Mouse (Mus musculus) midbrain, embryonic 10.5 days (tissue): Measurements from ENCODE around the gene Cul1. TPM values are rescaled to one million over a fixed set of nuclear protein-coding genes. Genes with fewer than 3 reads are reported as not detected.
"Not testable (repeated sequence)": the region's sequence is repeated elsewhere in the genome, so short reads cannot be mapped to it uniquely, and the experiment has no call there.

Source experiments
- DNase-seq: peaks from one replicate; pipeline ENCODE4 v3.0.0-alpha.2; 2017; ENCODE audit warnings: low spot score
- H3K27ac ChIP-seq: fragments of 300-500 bp; sonication (generic); replicated peaks from 2 replicates; pipeline ENCODE4 v1.5.1; 2016; ENCODE audit warnings: mild to moderate bottlenecking
- H3K27me3 ChIP-seq: fragments of 300-500 bp; sonication (generic); 2 replicates; pipeline ENCODE4 v1.6.1; 2016; ENCODE audit warnings: low read depth, mild to moderate bottlenecking; ENCODE audit not compliant: poor library complexity, severe bottlenecking
- H3K36me3 ChIP-seq: fragments of 300-500 bp; sonication (generic); 2 replicates; pipeline ENCODE4 v1.6.1; 2016; ENCODE audit warnings: mild to moderate bottlenecking, moderate library complexity
- H3K4me1 ChIP-seq: fragments of 300-500 bp; sonication (generic); 2 replicates; pipeline ENCODE4 v1.6.1; 2016
- H3K4me3 ChIP-seq: fragments of 300-500 bp; sonication (generic); 2 replicates; pipeline ENCODE4 v1.5.1; 2016; ENCODE audit warnings: mild to moderate bottlenecking, moderate library complexity
- H3K9me3 ChIP-seq: fragments of 300-500 bp; sonication (generic); replicated peaks from 2 replicates; pipeline ENCODE4 v1.6.1; 2016; ENCODE audit warnings: mild to moderate bottlenecking
- WGBS: fragments of 180-500 bp; shearing (Covaris S2); methylation state at CpG from one replicate; pipeline ENCODE4 v1.1.7; 2016; 5-methylcytosine and 5-hydroxymethylcytosine counted together
- polyA plus RNA-seq: library from polyadenylated mRNA; unstranded; fragments of >200 nt; fragmentation: Nextera tagmentation; extraction: Ambion mirVana; gene quantifications from 2 replicates; pipeline ENCODE4 v1.2.1, GENCODE M21; 2016

Gene Cul1
- 197 and 198 TPM in 2 replicates for polyA plus RNA-seq

- WGBS, result 40% methylated on average over 2 of the region's 2 CpGs
- Histone ChIP-seq H3K27ac (peak within 1 kb of the TSS; percentile 100), H3K27me3 (no peaks in the 10 kb centered on the region)
Measured at GRCm38 (mm10) chr6:47453098-47453497, at the start of gene Cul1. Cul1 (plus strand) TSS chr6:47453398.

DNA sequence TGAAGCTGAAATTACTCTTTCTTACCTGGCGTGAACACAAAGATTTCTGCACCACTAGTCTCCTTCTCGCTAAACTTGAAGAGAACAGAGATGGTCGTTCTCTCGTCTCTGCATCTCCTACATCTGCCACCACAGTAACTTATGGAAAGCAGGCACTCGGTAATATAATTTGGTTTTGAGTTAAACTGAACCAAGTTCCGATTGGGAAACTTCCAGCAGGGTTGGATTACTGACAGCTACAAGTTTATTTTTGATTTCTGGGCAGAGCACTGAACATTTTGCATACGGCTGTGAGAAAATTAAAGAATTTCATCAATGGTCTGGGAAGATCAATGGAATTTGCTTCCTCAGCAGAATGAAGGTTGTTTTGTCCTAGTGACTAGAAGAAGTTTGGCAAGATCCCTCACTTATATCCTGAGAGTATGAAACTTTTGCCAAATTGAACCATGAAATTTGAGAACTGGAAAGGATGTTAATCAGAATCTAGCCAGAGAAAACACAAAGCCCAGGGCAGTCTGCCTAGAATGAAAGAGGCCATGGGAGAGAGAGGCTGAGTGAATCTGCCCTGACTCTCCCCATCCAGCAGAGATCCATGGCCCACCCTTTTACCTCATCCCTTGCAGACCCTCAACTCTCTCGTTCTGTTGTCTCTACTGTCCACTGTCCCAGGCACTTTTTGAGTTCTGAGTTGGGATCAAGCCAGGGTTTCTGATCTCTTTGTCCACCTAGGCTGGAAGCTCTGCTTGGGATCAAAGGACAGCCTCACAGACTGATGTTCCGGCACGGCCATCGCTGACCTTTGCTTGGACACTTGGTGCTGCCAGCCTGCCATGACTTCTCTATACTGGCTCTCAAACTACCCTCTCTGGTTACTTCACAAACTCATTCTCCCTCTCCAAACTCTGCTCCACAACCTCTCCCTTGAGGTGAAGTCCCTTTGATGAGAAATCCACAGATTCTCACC, 48.5 kb upstream of the Cul1 start:
- Histone ChIP-seq H3K36me3 (no peaks in the 10 kb centered on the region), H3K4me3 (no peak overlapping the region), H3K9me3 (no peaks in the 10 kb centered on the region), H3K27ac (no peak overlapping the region), H3K4me1 (no peaks in the 10 kb centered on the region), H3K27me3 (no peaks in the 10 kb centered on the region)
- DNase-seq, result no peak
- WGBS, result 93% methylated on average over 11 of the region's 11 CpGs

More at GRCm38 (mm10) chr6:47453098-47453497, at the start of gene Cul1:
- peaks cover 23% of the 10 kb centered on the region for H3K4me1 ChIP-seq
- H3K9me3 ChIP-seq, result no peaks in the 10 kb centered on the region
- H3K4me3 ChIP-seq, result peak within 1 kb of the TSS; percentile 94
- H3K36me3 ChIP-seq, result no peaks in the 10 kb centered on the region; the same call in 1 of the 2 replicates
- DNase-seq, result no peak

DNA sequence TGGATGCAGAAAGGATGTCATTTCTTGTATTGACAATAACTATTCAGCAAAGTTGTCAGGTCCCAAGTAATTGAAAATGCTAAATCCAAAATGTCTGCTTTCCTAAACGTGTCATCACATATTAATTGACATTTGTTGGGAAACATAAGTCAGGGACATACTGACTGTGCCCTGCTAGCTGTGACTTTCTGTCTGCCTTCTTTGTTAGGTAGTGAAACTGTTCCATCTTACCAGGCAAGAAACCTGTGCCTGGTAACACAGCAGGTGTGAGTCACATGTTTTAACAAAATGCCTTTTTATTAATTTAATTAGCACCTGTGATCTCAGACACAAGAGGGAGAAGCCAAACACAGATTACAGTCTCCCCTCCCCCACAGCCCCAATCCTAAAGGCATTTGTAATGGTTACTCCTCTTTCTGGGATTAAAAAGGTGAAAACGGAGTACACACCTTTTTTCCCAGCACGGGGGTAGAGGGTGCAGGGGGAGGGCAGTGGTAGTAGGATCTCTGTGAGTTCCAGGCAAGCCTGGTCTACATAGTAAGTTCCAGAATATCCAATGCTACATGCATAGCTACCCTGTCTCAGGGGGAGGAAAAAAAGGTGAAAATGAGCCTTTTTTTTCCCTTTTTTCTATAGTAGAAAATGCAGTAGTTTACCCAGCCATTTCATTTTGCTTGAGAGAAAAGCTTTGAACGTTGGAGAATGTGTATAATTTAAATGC, 40.2 kb upstream of the Cul1 start:
- 43% methylated on average over 4 of the region's 4 CpGs for WGBS
- Histone ChIP-seq H3K36me3 (no peaks in the 10 kb centered on the region), H3K4me3 (no peak overlapping the region), H3K27ac (no peak overlapping the region), H3K27me3 (no peaks in the 10 kb centered on the region), H3K9me3 (no peaks in the 10 kb centered on the region), H3K4me1 (peaks cover 10% of the 10 kb centered on the region)
- DNase-seq, result no peak

DNA sequence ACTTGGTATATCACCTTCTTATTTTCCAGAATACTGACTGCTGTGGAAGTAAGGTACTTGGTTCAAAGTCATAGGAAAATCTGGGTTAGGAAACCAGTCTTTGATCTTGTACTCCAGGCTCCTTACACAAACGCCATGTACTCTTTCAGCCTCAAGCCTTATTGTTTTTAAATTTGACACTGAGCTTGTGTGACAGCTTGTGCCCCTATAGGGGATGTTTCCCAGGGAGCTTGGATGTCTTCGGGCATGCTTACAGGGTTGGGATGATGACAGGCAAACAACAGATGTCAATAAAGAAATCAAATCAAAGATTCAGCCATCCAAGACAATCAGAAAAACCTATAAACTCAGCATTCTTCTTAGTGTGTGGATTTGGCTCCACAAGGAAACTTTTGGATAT, 39.5 kb upstream of the Cul1 start:
- no peak for DNase-seq
- Histone ChIP-seq H3K27me3 (no peaks in the 10 kb centered on the region), H3K4me1 (peaks cover 10% of the 10 kb centered on the region), H3K4me3 (no peak overlapping the region), H3K36me3 (no peaks in the 10 kb centered on the region), H3K9me3 (no peaks in the 10 kb centered on the region), H3K27ac (no peak overlapping the region)
- 51% methylated on average over 2 of the region's 2 CpGs for WGBS

GRCm38 (mm10) chr6:47418691-47419090, 34.5 kb upstream of the Cul1 start:
- WGBS, result 79% methylated on average over 3 of the region's 3 CpGs
- H3K9me3 ChIP-seq, result no peaks in the 10 kb centered on the region
- DNase-seq, result no peak

GRCm38 (mm10) chr6:47420156-47420555, 33.0 kb upstream of the Cul1 start:
- Histone ChIP-seq H3K9me3 (no peaks in the 10 kb centered on the region), H3K4me1 (no peaks in the 10 kb centered on the region), H3K27ac (no peak overlapping the region), H3K27me3 (no peaks in the 10 kb centered on the region), H3K36me3 (no peaks in the 10 kb centered on the region), H3K4me3 (no peak overlapping the region)
- no peak for DNase-seq

More at GRCm38 (mm10) chr6:47418691-47419090, 34.5 kb upstream of the Cul1 start:
- Histone ChIP-seq H3K27me3 (no peaks in the 10 kb centered on the region), H3K4me3 (no peak overlapping the region), H3K27ac (no peak overlapping the region), H3K36me3 (no peaks in the 10 kb centered on the region), H3K4me1 (peaks cover 3% of the 10 kb centered on the region)

DNA sequence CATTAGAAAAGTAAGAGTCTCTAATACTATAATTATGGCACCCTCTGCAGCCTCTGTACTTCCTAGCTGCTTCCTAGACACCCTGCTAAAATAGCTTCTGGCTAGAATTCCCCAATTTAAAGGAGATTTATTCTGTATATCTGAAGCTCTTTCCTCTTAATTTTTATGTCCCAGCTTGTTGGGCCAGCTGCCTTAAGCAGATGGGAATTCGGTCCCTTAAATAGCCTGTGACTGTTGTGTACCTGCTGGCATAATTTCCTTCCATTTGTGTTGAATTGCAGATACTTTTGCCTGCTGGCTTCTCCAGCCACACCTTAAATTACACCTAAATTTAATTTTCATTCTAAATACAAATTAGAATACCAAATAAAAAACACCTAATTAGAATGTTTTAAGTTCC, 32.0 kb upstream of the Cul1 start:
- Histone ChIP-seq H3K4me3 (no peak overlapping the region), H3K36me3 (no peaks in the 10 kb centered on the region), H3K27me3 (no peaks in the 10 kb centered on the region), H3K27ac (no peak overlapping the region), H3K4me1 (no peaks in the 10 kb centered on the region), H3K9me3 (no peaks in the 10 kb centered on the region)
- WGBS, result 90% methylated on average over 1 of the region's 1 CpGs
- DNase-seq, result no peak

DNA sequence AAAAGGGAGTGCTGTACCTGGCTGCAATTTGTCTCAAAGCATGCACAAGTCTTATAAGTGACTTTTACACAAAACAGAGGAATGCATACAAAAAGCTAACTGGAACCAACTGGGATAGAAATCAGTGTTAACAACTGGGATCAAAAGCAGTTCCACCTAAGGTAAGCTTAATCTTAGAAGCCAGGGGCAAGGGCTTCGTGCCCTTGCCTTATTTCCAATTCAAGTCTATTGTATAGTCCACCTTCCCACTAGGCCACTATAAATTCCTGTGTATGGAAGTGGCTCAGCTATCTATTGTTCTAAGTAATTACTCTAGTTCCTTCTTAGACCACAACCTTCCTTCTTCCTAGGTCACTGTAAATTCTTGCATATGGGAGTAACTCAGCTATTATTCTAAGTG, 27.1 kb upstream of the Cul1 start:
- no peaks in the 10 kb centered on the region for H3K4me1 ChIP-seq
- H3K4me3 ChIP-seq, result no peak overlapping the region
- DNase-seq, result no peak
- WGBS, result 84% methylated on average over 1 of the region's 1 CpGs
- no peak overlapping the region for H3K27ac ChIP-seq
- no peaks in the 10 kb centered on the region for H3K27me3 ChIP-seq
- no peaks in the 10 kb centered on the region for H3K36me3 ChIP-seq
- H3K9me3 ChIP-seq, result no peaks in the 10 kb centered on the region

DNA sequence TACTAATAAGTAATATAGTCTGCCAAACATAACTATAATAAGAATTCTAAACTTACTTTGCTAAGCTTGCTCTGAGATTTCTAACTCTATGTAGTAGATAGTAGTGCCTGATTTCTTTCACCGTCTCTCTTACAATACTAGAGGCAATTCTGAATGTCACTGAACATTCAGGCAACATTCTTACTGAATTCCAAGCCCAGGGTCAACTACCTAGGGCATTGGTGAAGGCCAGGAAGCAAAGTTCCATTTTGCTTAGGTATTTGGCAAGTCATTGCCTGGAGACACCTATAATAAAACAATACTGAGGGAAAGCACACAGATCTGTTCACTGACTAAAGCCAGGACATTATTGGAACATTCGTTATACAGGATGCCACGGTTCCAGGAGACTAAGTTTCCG, 26.6 kb upstream of the Cul1 start:
- WGBS, result 90% methylated on average over 4 of the region's 4 CpGs
- not testable (repeated sequence) for H3K9me3 ChIP-seq, H3K27me3 ChIP-seq, H3K4me1 ChIP-seq, DNase-seq, H3K27ac ChIP-seq, H3K36me3 ChIP-seq, H3K4me3 ChIP-seq

- WGBS, result 93% methylated on average over 12 of the region's 12 CpGs
- H3K4me3 ChIP-seq, H3K27me3 ChIP-seq, H3K9me3 ChIP-seq, H3K27ac ChIP-seq, DNase-seq, H3K4me1 ChIP-seq, H3K36me3 ChIP-seq: not testable (repeated sequence)
Measured at GRCm38 (mm10) chr6:47432795-47433194, 20.4 kb upstream of the Cul1 start.

DNA sequence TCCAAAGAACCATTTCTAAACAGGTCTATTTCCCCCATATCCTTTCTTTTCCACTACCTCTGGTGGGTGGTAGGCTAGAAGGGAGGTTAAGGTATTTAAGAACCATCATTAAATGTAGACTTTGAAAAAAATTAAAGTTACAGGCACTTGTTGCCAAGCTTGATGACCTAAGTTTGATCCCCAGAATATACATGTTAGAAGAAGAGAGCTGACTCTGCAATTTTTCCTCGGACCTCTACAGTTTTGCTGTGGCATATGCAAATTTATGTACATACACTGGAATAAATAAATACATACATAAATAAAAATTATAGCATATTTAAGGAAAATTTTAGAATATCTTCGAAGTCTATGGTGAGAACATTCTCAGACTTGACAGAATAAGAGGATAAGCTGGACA, 13.1 kb upstream of the Cul1 start:
- Histone ChIP-seq H3K4me3 (no peak overlapping the region), H3K9me3 (peaks cover 6% of the 10 kb centered on the region; the same call in 1 of the 2 replicates), H3K27ac (no peak overlapping the region), H3K27me3 (no peaks in the 10 kb centered on the region), H3K4me1 (no peaks in the 10 kb centered on the region), H3K36me3 (no peaks in the 10 kb centered on the region)
- DNase-seq, result no peak
- WGBS, result 85% methylated on average over 2 of the region's 2 CpGs

DNA sequence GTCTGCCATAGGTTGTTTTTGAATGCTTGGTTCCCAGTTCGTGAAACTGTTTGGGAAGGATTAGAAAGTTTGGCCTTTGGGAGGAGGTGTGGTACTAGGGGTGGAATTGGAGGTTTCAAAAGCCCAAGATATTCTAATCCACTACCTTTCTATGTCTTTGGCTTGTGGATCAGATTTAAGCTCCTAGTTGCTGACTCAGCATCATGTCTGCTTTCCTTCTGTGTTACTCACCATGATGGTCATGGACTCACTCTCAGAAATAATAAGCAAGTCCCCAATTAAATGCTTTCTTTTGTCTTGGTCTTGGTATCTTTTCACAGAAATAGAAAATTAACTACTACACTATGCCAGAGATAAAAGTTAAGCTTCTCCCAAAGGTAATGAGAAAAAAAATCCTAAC, 5.5 kb upstream of the Cul1 start:
- H3K27ac ChIP-seq, result no peak overlapping the region
- WGBS, result 89% methylated on average over 1 of the region's 1 CpGs
- no peaks in the 10 kb centered on the region for H3K4me1 ChIP-seq
- no peaks in the 10 kb centered on the region for H3K9me3 ChIP-seq
- no peaks in the 10 kb centered on the region for H3K27me3 ChIP-seq
- no peak overlapping the region for H3K4me3 ChIP-seq
- H3K36me3 ChIP-seq, result no peaks in the 10 kb centered on the region
- no peak for DNase-seq
